Mouse (Mus musculus): ENCODE data around the gene Pkn3. TPM values are rescaled to one million over a fixed set of nuclear protein-coding genes. Genes with fewer than 3 reads are reported as not detected.
"Not testable (repeated sequence)": the region's sequence is repeated elsewhere in the genome, so short reads cannot be mapped to it uniquely, and the experiment has no call there.

Gene Pkn3
- 2.0 and 2.7 TPM in 2 replicates for polyA plus RNA-seq (2012; rRNA removed)

- peak in 1 of 2 experiments; percentile 81 for DNase-seq (ENCODE audit: extremely low spot score in 1 of 2, low spot score in 1 of 2)
Observed at GRCm38 (mm10) chr2:30077502-30078348, at the start of gene Pkn3. Gene Pkn3 (plus strand): TSS chr2:30077684.

- DNase-seq (ENCODE audit: extremely low spot score in 1 of 2, low spot score in 1 of 2): no peak
Observed at GRCm38 (mm10) chr2:30032244-30032846, 45.1 kb upstream of the Pkn3 start.

GRCm38 (mm10) chr2:30032957-30033356 lies 44.5 kb upstream of the Pkn3 start:
- DNase-seq (ENCODE audit: extremely low spot score in 1 of 2, low spot score in 1 of 2): no peak

GRCm38 (mm10) chr2:30037762-30038161 lies 39.7 kb upstream of the Pkn3 start:
- no peak for DNase-seq (ENCODE audit: extremely low spot score in 1 of 2, low spot score in 1 of 2)

- DNase-seq (ENCODE audit: extremely low spot score in 1 of 2, low spot score in 1 of 2): no peak
Observed at GRCm38 (mm10) chr2:30038370-30038769, 39.1 kb upstream of the Pkn3 start.

DNA sequence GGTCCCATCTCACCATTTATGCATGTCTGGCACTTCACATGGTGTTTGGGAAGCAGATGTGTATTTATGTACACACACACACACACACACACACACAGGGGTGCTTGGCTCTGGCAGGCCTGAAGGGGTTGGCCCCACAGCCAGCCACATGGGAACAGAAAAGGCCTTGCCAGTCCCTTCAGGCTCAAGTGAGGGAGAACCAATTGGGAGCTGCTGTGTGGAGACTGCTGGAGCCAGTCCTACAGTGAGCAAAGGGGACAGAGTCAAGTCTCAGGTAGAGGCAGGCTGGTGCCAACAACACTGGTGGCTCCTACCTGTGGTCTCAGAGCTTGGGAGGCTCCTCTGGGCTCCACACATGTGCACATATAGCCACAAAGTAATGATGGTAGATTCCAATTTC lies 37.8 kb upstream of the Pkn3 start:
- DNase-seq (ENCODE audit: extremely low spot score in 1 of 2, low spot score in 1 of 2): no peak

DNA sequence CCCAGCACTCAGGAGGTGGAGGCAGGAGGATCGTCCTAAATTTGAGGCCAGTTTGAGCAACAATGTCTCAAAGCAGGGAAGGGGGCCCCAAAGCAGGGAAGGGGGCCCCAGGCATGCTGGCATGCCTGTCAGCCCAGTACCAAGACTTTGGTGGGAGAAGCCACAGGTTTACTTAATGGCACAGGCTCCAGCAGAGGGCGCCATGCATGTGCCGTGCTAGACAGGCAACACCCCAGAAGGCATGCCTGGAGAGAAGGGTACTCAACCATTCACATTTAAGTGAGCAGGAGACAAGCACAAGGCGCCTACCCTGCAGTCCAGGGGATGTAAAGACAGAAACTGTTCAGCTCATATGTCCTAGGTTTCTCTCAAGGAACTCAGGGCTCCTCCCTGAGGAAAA lies 35.0 kb upstream of the Pkn3 start:
- peak in 1 of 2 experiments; percentile 85 for DNase-seq (ENCODE audit: extremely low spot score in 1 of 2, low spot score in 1 of 2)

DNA sequence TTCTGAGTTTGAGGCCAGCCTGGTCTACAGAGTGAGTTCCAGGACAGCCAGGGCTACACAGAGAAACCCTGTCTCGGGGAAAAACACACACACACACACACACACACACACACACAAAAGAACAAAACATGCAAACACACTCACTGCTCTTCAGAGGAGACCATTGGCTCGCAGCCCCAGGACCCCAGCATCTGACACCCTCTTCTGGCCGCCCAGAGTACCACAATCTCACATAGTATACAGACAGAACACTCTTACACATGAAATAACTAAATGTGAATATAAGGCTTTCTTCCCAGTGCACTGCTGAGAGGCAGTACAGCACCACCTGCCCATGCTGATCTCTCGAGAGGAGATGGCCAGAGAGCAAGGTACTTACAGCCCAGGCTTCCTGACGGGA lies 32.9 kb upstream of the Pkn3 start:
- no peak for DNase-seq (ENCODE audit: extremely low spot score in 1 of 2, low spot score in 1 of 2)

DNA sequence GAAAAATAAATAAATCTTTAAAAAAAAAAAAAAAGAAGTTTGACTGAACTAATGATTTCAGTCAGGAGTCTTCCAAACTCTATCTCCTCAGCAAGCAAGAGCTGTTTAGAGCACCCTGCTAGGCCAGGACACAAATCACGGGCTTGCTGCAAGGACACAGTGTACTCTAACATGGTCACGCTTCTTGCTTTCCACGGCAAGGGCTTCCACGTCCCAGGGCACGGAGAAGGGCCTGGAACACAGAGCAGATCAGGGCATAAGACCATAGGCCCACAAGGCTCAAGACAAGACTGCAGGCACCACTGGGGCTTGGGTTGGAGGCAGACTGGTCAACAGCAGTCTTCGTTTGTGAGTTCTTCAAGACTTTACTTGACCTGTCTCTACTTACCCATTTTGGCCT lies 30.4 kb upstream of the Pkn3 start:
- DNase-seq (ENCODE audit: extremely low spot score in 1 of 2, low spot score in 1 of 2): no peak

DNA sequence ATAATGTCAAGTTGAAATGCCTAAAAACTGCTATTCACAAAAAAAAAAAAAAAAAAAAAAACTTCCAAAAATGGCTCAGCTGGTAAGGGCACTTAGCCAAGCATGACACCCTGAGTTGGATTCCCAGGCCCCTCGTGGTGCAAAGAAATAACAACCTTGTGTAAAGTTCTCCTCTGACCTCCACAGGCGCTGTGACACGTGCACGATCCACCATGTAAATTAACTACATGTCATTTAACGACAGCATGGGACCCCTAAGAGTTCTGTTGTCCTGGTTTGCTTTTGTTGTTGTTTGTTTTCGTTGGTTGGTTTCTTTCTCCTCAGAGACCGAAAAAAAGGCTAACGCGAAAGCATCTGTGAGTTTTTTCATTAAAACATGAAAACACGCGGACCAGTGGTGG lies 29.4 kb upstream of the Pkn3 start:
- no peak for DNase-seq (ENCODE audit: extremely low spot score in 1 of 2, low spot score in 1 of 2)

- DNase-seq (ENCODE audit: extremely low spot score in 1 of 2, low spot score in 1 of 2): peak; percentile 93 to 98
Observed at GRCm38 (mm10) chr2:30048699-30049388, 28.6 kb upstream of the Pkn3 start, which contains the start of gene Wdr34. Gene Wdr34 (minus strand): TSS chr2:30048881.

DNA sequence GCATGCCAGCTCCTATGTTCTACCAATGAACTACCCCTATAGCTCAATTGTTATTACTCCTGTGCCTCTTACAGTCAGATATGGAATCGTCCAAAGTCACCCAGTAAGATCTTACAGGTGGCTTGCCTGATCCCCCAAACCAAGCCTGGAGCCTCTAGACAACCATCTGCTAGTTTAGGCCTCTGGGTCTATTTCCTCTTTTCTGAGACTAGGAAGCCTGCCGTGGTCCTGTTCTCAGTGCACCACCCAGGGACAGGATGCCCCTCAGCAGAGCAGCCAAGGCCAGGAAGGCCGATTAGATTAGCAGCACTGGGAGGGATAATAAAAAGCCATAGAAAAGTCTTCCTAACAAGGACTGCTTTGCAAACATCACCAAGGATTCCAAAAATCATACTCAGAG lies 27.7 kb upstream of the Pkn3 start:
- no peak for DNase-seq (ENCODE audit: extremely low spot score in 1 of 2, low spot score in 1 of 2)

DNA sequence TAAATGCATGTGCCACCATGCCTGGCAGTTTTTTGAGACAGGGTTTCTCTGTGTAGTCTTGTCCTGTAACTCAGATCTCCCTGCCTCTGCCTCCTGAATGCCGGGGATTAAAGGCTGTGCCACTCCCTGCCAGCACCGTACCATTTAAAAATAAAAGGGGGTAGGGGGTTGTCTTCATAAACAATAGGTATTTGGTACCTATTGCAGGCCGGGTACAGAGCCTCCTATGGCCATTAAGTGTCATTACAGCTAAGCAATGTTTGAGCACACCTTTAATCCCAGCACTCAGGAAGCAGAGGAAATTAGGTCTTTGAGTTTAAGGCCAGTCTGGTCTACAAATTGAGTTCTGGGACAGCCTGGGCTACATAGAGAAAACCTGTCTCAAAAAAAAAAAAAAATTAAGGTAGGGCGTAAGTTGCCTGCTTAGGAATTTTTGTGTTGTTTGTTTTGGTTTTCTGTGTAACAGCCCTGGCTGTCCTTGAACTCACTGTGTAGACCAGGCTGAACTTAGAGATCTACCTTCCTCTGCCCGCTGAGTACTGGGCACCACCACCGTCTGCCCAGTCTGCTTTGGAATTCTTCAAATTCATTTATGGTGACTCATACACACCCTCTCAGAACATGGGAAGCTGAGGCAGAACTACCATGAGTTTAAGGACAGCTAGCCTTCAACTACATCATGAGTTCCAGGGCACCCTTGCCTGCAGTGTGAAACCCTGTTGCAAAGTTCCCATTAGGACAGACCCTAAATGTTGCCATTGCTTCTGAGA lies 25.3 kb upstream of the Pkn3 start:
- no peak for DNase-seq (ENCODE audit: extremely low spot score in 1 of 2, low spot score in 1 of 2)

DNA sequence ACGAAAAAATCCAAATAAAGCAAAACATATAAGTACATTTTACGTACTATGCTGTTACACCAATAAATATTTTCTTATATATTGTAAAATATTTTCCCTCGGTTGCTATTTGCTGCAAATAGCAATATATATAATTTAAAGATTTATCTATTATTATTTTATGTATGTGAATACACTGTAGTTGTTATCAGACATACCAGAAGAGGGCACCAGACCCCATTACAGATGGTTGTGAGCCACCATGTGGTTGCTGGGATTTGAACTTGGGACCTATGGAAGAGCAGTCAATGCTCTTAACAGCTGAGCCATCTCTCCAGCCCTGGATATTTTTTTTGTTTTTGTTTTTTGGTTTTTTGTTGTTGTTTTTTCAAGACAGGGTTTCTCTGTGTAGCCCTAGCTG lies 22.2 kb upstream of the Pkn3 start:
- not testable (repeated sequence) for DNase-seq (ENCODE audit: extremely low spot score in 1 of 2, low spot score in 1 of 2)

GRCm38 (mm10) chr2:30056736-30057135 lies 20.7 kb upstream of the Pkn3 start:
- DNase-seq (ENCODE audit: extremely low spot score in 1 of 2, low spot score in 1 of 2): no peak

GRCm38 (mm10) chr2:30057223-30057904 lies 20.1 kb upstream of the Pkn3 start, which contains the start of gene Set:
Gene Set (plus strand): TSS chr2:30057378.
- DNase-seq (ENCODE audit: extremely low spot score in 1 of 2, low spot score in 1 of 2): no peak

DNA sequence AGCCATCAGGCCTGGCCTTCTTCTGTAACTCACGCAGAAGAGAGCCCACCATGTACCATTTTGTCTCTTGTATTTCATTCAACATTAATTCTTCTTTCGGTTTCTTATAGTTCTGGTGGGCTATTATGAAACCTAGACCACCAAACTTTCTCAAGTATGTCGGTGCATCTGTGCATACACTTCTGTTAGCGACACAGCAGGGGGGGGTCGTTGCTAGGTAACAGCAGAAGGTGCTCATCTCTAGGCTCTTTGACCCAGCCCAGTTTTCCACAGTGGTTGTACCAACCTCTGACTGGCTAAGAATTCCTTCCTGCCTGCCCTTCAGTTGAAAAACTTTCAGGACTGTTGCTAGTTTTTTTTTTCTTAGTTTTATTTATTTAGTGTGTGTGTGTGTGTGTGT lies 19.1 kb upstream of the Pkn3 start:
- DNase-seq (ENCODE audit: extremely low spot score in 1 of 2, low spot score in 1 of 2): no peak

DNA sequence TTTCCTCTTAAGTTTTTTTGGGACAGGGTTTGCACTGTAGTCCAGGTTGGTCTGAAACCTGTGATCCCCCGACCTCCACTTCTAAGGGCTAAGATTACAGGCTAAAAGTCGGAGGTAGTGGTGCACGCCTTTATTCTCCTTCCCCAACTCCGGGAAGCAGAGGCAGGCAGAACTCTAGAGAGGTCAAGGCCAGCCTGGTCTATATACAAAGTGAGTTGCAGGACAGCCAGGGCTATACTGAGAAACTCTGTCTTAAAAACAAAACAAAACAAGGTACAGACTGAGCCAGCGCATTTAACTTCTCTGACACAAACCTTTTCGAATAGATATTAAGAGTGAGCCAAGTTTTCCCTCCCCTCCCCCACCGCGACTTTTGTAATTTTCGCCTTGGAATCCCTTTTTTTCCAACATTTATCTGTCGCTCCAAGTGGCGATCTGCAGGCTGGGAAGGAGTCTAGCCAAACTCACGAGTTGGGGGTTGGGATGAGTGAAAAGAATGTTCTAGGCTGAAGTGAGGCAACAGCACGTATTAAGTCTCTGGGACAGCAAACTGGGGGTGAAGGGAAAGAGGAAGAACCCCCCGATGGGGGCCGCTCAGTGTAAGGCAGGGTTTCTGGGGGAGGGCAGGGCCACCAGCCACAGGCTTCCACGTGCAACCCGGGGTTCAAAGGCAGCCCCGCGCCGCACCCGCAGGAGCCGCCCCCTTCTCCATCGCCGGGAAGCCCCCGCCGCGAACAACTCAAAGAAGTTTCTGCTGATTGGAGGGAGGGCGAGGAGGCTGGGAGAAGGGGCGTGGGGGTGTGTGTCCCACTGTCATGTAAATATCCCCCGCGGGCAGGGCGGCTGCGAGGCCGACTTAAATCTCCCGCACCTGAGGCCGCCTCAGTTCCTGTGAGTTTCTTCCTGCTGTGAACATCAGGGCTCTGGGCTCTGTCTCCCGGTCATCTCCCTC lies 16.0 kb upstream of the Pkn3 start:
- DNase-seq (ENCODE audit: extremely low spot score in 1 of 2, low spot score in 1 of 2): no peak
